Mouse (Mus musculus): ENCODE data around the gene Rab26.

- no peak for TF ChIP-seq CTCF (IDR thresholded peaks at IDR 0.05; ENCODE audit: control insufficient read depth, insufficient read depth, insufficient read length)
- no peak for TF ChIP-seq FOSL1 (IDR thresholded peaks at IDR 0.05; ENCODE audit: insufficient read depth, low read length, poor library complexity, severe bottlenecking)
- no peak for TF ChIP-seq MAX (IDR thresholded peaks at IDR 0.05)
- TF ChIP-seq USF1 (IDR thresholded peaks at IDR 0.05; ENCODE audit: low read depth) = no peak
Measured at GRCm38 (mm10) chr17:24550416-24551049, 16.5 kb upstream of the Rab26 start.

Data from C2C12 (cell line).